Mouse (Mus musculus) myocyte (in vitro differentiated cells): Measurements from ENCODE around the gene Utp20.

Experiments used
- MYOG ChIP-seq, 3 experiments: IDR thresholded peaks; one replicate each; pipeline ENCODE4 v1.6.1; 2011; ENCODE audit warnings: control low read depth in 2 of 3, low read depth in 2 of 3, mild to moderate bottlenecking in 2 of 3; ENCODE audit not compliant: insufficient read length in 2 of 3, control insufficient read depth in 1 of 3, insufficient read depth in 1 of 3
- POLR2A ChIP-seq: IDR thresholded peaks from one replicate; pipeline ENCODE4 v1.6.1; 2011; ENCODE audit warnings: low read depth, mild to moderate bottlenecking, control low read depth, moderate library complexity; ENCODE audit not compliant: insufficient read length

GRCm38 (mm10) chr10:88728166-88728565 lies 98.4 kb downstream of the Utp20 start:
- TF ChIP-seq POLR2A: no peak
- TF ChIP-seq MYOG (IDR thresholded peaks at IDR 0.05; ENCODE audit: control insufficient read depth in 1 of 3, insufficient read depth in 1 of 3, insufficient read length in 2 of 3, low read depth in 2 of 3): no peak
